Mouse (Mus musculus) heart, embryonic 14.5 days (tissue): ENCODE results near the gene Tex19.2. TPM values are rescaled to one million over a fixed set of nuclear protein-coding genes. Genes with fewer than 3 reads are reported as not detected.
"Not testable (repeated sequence)": the region's sequence is repeated elsewhere in the genome, so short reads cannot be mapped to it uniquely, and the experiment has no call there.

Source experiments
- ATAC-seq: fragments of 200-750 bp; cut with Nextera tagmentation; 2 replicates; pipeline ENCODE4 v1.8.0; 2017; ENCODE audit warnings: low read depth, moderate TSS enrichment; ENCODE audit not compliant: insufficient number of reproducible peaks, insufficient read depth, low FRiP score
- H3K27ac ChIP-seq, 2 experiments: fragments of 200-500 bp in 1 of 2; fragments of 300-500 bp in 1 of 2; sonication (generic) in 1 of 2; replicated peaks in 1 of 2; 2 replicates each; pipeline ENCODE4 v1.5.1; 2012 to 2014; ENCODE audit warnings: low read depth in 2 of 2, low read length in 2 of 2, control low read depth in 1 of 2, mild to moderate bottlenecking in 1 of 2, mixed read lengths in 1 of 2; ENCODE audit not compliant: control insufficient read depth in 1 of 2, insufficient read depth in 1 of 2
- H3K27me3 ChIP-seq: fragments of 300-500 bp; sonication (generic); 2 replicates; pipeline ENCODE4 v1.6.1; 2014; ENCODE audit warnings: mild to moderate bottlenecking, low read length, control low read depth; ENCODE audit not compliant: control insufficient read depth, insufficient read depth
- H3K36me3 ChIP-seq: fragments of 300-500 bp; sonication (generic); 2 replicates; pipeline ENCODE4 v1.6.1; 2014; ENCODE audit warnings: mild to moderate bottlenecking, control low read depth, low read length, mixed read lengths; ENCODE audit not compliant: control insufficient read depth, insufficient read depth
- H3K4me1 ChIP-seq, 2 experiments: fragments of 200-500 bp in 1 of 2; fragments of 300-500 bp in 1 of 2; sonication (generic) in 1 of 2; 2 replicates each; pipeline ENCODE4 v1.6.1; 2012 to 2014; ENCODE audit warnings: low read length in 2 of 2, control low read depth in 1 of 2, mixed read lengths in 1 of 2; ENCODE audit not compliant: control insufficient read depth in 2 of 2, insufficient read depth in 2 of 2
- H3K4me2 ChIP-seq: fragments of 300-500 bp; sonication (generic); 2 replicates; pipeline ENCODE4 v1.6.1; 2014; ENCODE audit warnings: mild to moderate bottlenecking, low read length
- H3K4me3 ChIP-seq, 2 experiments: fragments of 200-500 bp in 1 of 2; fragments of 300-500 bp in 1 of 2; sonication (generic) in 1 of 2; 2 replicates each; pipeline ENCODE4 v1.5.1; 2012 to 2014; ENCODE audit warnings: low read length in 2 of 2, mild to moderate bottlenecking in 2 of 2, control low read depth in 1 of 2, low read depth in 1 of 2, moderate library complexity in 1 of 2; ENCODE audit not compliant: control insufficient read depth in 1 of 2, insufficient read depth in 1 of 2
- H3K9ac ChIP-seq: fragments of 300-500 bp; sonication (generic); 2 replicates; pipeline ENCODE4 v1.6.1; 2014; ENCODE audit warnings: mild to moderate bottlenecking, low read length
- H3K9me3 ChIP-seq: fragments of 300-500 bp; sonication (generic); 2 replicates; pipeline ENCODE4 v1.6.1; 2016; ENCODE audit warnings: low read length, control low read depth; ENCODE audit not compliant: control insufficient read depth
- WGBS: fragments of 180-500 bp; shearing (Covaris S2); extraction: QIAGEN DNeasy Blood & Tissue Kit; methylation state at CpG from one replicate; pipeline ENCODE4 v1.1.7; 2014; 5-methylcytosine and 5-hydroxymethylcytosine counted together
- polyA plus RNA-seq: library from polyadenylated mRNA; unstranded; fragments of >200 nt; fragmentation: Nextera tagmentation; extraction: Ambion mirVana; gene quantifications from 2 replicates; pipeline ENCODE4 v1.2.1, GENCODE M21; 2014

Gene Tex19.2
- polyA plus RNA-seq, 1 experiment from 2014 or later, result not detected

GRCm38 (mm10) chr11:121082250-121082649 is 36.2 kb downstream of the Tex19.2 start:
- H3K4me3 ChIP-seq, result no peak overlapping the region
- H3K9ac ChIP-seq, result no peak overlapping the region
- no peak overlapping the region for H3K4me2 ChIP-seq
- WGBS, result 82% methylated on average over 3 of the region's 3 CpGs
- H3K9me3 ChIP-seq, result no peaks in the 10 kb centered on the region
- H3K36me3 ChIP-seq, result no peaks in the 10 kb centered on the region
- no peaks in the 10 kb centered on the region; a peak in 1 of 4 replicates for H3K4me1 ChIP-seq
- no peak for ATAC-seq
- H3K27ac ChIP-seq, result no peak overlapping the region
- H3K27me3 ChIP-seq, result no peaks in the 10 kb centered on the region

- H3K36me3 ChIP-seq, result no peaks in the 10 kb centered on the region
- no peaks in the 10 kb centered on the region for H3K27me3 ChIP-seq
- 65% methylated on average over 3 of the region's 3 CpGs for WGBS
- H3K9me3 ChIP-seq, result no peaks in the 10 kb centered on the region
- no peak within 1 kb of the TSS for H3K27ac ChIP-seq
- no peaks in the 10 kb centered on the region; a peak in 1 of 4 replicates for H3K4me1 ChIP-seq
- no peak within 1 kb of the TSS for H3K4me3 ChIP-seq
- no peak for ATAC-seq
- no peak within 1 kb of the TSS for H3K4me2 ChIP-seq
- H3K9ac ChIP-seq, result no peak within 1 kb of the TSS
Measured at GRCm38 (mm10) chr11:121081120-121081519, 37.4 kb downstream of the Tex19.2 start, which contains the start of gene Sectm1a. Gene Sectm1a, minus strand, starts transcription at chr11:121081220.

- Histone ChIP-seq H3K9ac (no peak overlapping the region), H3K4me2 (no peak overlapping the region), H3K36me3 (no peaks in the 10 kb centered on the region), H3K27me3 (no peaks in the 10 kb centered on the region), H3K4me1 (no peaks in the 10 kb centered on the region; a peak in 1 of 4 replicates), H3K27ac (no peak overlapping the region), H3K9me3 (no peaks in the 10 kb centered on the region), H3K4me3 (no peak overlapping the region)
- WGBS, result 92% methylated on average over 8 of the region's 8 CpGs
- no peak for ATAC-seq
Measured at GRCm38 (mm10) chr11:121080330-121080729, 38.1 kb downstream of the Tex19.2 start.

GRCm38 (mm10) chr11:121075655-121076054 is 42.8 kb downstream of the Tex19.2 start:
- 67% methylated on average over 5 of the region's 5 CpGs for WGBS
- H3K27me3 ChIP-seq, result no peaks in the 10 kb centered on the region
- no peaks in the 10 kb centered on the region for H3K9me3 ChIP-seq
- no peak overlapping the region for H3K4me3 ChIP-seq
- no peaks in the 10 kb centered on the region for H3K4me1 ChIP-seq
- no peak overlapping the region for H3K27ac ChIP-seq
- ATAC-seq, result no peak
- H3K9ac ChIP-seq, result no peak overlapping the region
- no peak overlapping the region for H3K4me2 ChIP-seq
- H3K36me3 ChIP-seq, result no peaks in the 10 kb centered on the region

- not testable (repeated sequence) for H3K27ac ChIP-seq, H3K4me2 ChIP-seq, H3K4me3 ChIP-seq, H3K9me3 ChIP-seq, H3K4me1 ChIP-seq, H3K9ac ChIP-seq, H3K27me3 ChIP-seq, ATAC-seq, H3K36me3 ChIP-seq
- WGBS, result 88% methylated on average over 11 of the region's 16 CpGs
Measured at GRCm38 (mm10) chr11:121069662-121070061, 48.8 kb downstream of the Tex19.2 start.

GRCm38 (mm10) chr11:121067895-121068294 is 50.6 kb downstream of the Tex19.2 start:
- Histone ChIP-seq H3K4me1 (no peaks in the 10 kb centered on the region), H3K4me3 (no peak overlapping the region), H3K4me2 (no peak overlapping the region), H3K9ac (no peak overlapping the region), H3K9me3 (no peaks in the 10 kb centered on the region), H3K36me3 (no peaks in the 10 kb centered on the region), H3K27me3 (no peaks in the 10 kb centered on the region), H3K27ac (no peak overlapping the region)
- WGBS, result 88% methylated on average over 2 of the region's 2 CpGs
- ATAC-seq, result no peak

Other genes starting within 250 kb of the Tex19.2 start
- gene Ccdc57, start 185.8 kb downstream of the Tex19.2 start, polyA plus RNA-seq, result 4.2 and 4.8 TPM in 2 replicates
- 82.5 and 111 TPM in 2 replicates for gene Slc16a3, start 170.2 kb downstream of the Tex19.2 start, polyA plus RNA-seq
- gene Csnk1d, start 127.3 kb downstream of the Tex19.2 start, polyA plus RNA-seq, result 45.1 and 45.6 TPM in 2 replicates
- gene Cd7, start 79.3 kb downstream of the Tex19.2 start, polyA plus RNA-seq, result not detected in 2 replicates
- not detected in 2 replicates for gene Sectm1b, start 55.1 kb downstream of the Tex19.2 start, polyA plus RNA-seq
- not detected in 2 replicates for gene Sectm1a, start 37.5 kb downstream of the Tex19.2 start, polyA plus RNA-seq
- gene Tex19.1, start 27.5 kb upstream of the Tex19.2 start, polyA plus RNA-seq, result not detected in 2 replicates
- 0.15 TPM in 1 of 2 replicates, not detected in the other for gene Uts2r, start 41.6 kb upstream of the Tex19.2 start, polyA plus RNA-seq
- gene Hexdc, start 85.8 kb upstream of the Tex19.2 start, polyA plus RNA-seq, result 6.7 and 8.8 TPM in 2 replicates
- 33.3 and 34.1 TPM in 2 replicates for gene Ogfod3, start 86.0 kb upstream of the Tex19.2 start, polyA plus RNA-seq
- gene Cybc1, start 110.6 kb upstream of the Tex19.2 start, polyA plus RNA-seq, result 22.7 and 23.1 TPM in 2 replicates
- gene Narf, start 118.6 kb upstream of the Tex19.2 start, polyA plus RNA-seq, result 57.8 and 58.0 TPM in 2 replicates
- gene Foxk2, start 141.3 kb upstream of the Tex19.2 start, polyA plus RNA-seq, result 9.2 TPM in 2 replicates
- gene Wdr45b, start 235.8 kb upstream of the Tex19.2 start, polyA plus RNA-seq, result 79.9 and 82.5 TPM in 2 replicates